Mouse (Mus musculus): ENCODE measurements around the gene Daw1.

Daw1 gene

DNA sequence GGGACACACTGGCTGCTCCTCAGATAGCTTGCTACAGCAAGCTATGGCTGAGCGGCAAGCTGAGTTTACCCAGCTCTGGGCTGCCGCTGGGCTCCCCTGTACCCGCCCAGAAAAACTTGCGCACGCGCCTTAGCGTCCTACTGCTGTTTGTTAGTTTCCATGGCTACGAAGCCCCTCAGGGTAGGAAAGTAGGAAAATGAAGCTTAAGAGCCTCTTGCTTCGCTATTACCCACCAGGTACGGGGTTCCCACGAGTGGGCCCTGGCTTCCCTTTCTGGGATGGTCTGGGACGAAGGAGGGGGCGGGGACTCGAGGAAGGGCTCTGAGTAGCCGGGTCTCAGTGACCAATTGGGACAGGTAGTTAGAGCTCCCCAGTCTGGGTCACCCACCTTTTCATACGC lies at the start of gene Daw1:
Gene Daw1, plus strand, starts transcription at position 150 of the 400 bp plus-strand sequence.
- DNase-seq, result peak; percentile 86 to 91

DNA sequence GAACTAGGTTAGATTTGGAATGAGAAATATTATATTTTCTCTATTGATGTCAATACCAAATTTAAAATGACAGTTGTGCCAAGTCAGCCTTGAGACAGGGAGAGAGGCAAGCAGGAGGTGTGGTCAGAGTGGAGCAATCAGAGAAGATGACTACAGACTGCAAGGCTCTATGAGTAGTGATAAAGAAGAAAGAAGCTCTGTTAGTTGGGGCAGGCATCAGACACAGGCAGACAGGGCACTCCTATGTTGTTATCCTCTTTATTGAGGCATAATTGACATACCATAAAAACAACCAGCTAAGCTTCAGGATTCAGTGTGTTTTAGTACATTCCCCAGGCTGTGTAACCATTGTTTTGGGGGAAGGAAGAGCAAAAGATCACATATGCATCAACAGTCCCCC lies 48.6 kb upstream of the Daw1 start:
- DNase-seq, result no peak

DNA sequence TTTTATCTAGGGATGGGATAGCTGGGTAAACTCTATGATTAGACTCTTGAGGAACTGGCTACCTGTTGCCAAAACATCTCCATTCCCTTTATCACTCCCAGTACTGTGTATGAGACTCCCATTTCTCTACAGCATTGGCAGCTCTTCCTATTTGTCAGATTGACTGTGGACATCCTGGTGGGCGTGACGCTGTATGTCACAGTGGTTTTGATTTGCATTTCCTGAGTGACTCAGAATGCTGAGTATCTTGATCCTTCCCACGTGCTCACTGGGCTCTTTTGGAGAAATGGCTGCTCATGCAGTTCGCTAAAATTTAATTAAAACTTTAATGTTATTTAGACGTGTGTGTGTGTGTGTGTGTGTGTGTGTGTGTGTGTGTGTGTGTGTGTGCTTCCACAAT lies 47.8 kb upstream of the Daw1 start:
- peak; percentile 9 to 26 for DNase-seq

DNA sequence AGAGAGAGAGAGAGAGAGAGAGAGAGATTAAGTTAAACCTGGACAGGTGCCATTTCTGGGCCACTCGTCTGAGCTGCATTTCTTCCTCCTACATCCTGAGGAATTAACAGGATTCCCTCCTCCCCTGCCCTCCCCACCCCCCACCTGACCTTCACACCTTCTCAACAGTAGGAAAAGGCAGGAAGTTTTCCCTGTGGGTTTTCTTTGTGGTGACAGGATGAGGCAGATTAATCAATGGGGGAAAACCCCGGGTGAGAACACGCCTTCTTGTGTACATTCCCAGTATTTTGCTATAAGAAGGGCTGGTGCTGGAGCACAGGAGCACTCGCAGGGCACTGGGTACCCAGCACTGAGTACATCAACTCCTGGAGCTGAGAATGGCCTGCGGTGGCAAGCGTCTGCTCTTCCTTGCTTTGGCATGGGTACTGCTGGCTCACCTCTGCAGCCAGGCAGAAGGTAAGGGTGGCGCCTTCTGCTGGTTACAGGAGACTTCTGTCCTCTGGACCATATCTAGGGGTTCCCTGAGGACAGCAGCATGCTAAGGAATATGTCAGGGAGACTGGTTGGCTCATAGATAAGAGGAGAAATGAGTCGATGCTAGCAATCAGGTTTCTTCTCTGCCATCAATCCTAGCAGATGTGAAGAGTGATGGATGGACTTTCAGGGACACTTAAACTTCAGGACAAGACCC lies 43.0 kb upstream of the Daw1 start, which contains the start of gene Ccl20:
Gene Ccl20, plus strand, starts transcription at position 320 of the 691 bp plus-strand sequence.
- DNase-seq, result no peak

DNA sequence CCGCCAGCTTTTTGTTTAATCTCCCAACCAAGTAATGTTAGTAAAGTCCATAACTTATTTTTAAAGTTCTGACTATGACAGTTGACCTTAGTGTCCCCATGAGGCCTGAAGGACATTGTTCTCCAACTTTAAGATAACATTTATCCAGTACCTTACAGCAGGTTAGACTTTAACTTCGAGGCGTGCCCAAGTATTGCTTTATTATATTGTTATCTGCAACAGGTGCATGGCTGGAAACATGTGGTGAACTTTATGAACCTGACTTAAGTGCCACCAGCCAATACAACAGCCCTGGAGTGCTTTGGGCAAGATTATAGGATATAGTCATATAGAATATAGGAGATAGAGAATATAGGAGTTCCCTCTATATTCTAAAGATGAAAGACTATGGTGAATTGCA lies 42.3 kb upstream of the Daw1 start:
- DNase-seq, result no peak

DNA sequence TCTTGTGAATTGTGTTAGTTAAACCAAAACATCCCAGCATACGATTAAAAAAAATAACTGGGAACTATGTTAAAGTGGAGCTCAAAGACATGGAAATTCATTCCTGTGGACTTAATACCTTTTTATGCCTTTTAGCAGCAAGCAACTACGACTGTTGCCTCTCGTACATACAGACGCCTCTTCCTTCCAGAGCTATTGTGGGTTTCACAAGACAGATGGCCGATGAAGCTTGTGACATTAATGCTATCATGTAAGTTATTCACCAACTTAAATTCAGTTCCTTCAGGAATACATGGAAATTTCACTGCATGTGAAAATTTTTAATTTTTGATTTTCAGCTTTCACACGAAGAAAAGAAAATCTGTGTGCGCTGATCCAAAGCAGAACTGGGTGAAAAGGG lies 41.9 kb upstream of the Daw1 start:
- DNase-seq, result no peak

DNA sequence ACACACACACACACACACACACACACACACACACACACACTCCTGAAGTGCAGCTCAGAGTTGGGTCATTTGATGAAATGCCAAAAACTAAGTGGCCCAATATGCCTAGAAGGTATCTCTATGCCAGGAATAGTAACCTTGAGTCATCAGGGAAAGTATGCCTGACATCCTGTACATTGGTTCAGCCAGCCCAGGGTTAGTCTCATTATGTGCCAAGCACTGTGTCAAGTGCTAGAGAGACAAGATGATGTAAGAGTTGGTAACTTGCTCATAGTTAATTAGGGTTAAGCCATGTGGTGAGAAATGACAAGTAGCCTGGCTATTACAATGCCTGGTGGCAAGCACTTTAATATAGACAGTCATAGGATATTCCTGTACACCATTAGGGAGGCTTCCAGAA lies 39.6 kb upstream of the Daw1 start:
- DNase-seq, result no peak

DNA sequence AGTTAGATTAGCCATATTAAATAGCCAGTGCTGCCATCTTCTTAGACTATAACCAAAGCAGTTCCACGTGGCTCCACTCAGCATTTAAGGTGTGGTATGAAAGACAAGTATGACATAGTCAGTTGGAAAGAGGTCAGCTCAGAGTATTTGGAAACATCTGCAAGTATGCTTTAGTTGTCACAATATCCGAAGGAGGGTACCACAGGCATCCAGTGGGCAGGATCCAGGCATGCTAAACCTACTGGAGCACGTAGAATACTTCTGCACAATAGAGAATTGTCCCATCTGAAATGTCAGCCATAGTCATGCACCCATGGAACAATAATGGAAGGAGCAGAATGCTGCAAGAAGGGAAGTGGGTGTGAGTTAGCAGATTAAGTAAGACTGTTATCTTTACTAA lies 39.2 kb upstream of the Daw1 start:
- DNase-seq, result no peak

DNA sequence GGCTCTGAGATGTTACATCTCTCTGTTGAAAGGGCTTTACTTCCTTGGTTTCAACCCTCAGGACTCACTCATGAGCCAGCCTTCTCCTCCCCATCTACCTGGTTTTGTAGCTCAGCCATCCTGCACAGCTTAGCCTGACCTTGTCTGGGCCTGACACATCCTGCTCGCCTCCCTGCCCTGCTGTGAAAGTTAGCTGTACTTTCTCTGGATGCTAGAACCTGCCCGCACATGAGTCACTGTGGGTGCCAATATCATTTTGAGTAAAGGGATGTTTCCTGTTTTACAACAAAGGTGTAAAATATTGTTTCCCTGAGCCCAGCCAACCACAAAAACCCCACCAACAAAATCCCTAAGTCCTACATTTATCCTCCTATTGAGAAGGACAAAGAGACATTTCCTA lies 36.4 kb upstream of the Daw1 start:
- DNase-seq, result no peak

DNA sequence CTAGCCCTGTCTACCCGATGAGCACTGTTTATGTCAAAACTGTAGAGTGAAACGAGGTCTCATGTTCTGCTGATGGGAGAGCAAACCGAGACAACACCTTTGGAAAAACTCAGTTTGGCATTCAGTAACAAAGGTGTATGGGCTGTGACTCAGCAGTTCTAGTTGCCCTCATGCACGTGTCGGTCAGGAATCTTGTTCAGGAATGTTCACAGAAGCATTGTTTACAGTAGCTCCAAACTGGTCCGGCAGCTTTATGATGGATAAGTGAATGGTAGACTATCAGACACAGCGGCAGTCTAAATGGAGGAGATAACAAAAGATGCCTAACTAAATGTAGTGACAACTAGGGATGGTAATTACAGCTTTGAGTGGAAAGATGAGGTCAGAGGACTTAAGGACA lies 23.7 kb upstream of the Daw1 start:
- no peak for DNase-seq

DNA sequence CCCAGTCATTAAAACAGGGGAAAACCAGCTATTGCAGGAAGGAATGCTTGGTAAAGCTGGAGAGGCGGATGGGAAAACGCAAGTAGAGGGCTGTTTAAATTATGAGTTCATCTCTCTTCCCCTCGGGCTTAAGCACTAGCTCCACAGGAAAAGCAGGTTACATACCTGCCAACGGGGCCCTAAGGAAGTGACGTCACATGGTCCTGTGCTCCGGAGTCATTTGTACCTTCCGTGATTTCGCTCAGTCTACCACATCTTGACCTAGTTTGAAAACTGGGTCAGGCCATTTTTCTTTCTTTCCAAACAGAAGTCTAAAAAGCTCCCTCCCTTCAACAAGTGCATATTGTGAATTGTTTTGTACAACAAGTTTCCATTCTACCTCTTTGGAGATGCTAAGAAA lies 21.7 kb upstream of the Daw1 start:
- no peak for DNase-seq

DNA sequence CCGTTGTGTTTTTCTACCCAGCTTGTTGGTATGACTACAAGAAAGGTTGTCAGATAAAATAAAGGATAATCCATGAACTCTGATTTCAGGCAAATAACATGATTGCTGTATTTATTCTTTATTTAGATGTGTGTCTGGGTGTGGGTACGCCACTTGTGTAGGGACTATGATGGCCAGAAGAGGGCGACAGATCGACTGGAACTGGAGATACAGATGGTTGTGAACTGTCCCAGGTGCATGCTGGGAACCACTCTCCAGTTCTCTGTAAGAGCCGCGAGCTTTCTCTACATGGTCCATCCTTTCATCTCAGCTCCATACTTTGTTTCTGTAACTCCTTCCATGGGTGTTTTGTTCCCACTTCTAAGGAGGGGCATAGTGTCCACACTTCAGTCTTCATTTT lies 20.8 kb upstream of the Daw1 start:
- DNase-seq, result no peak

DNA sequence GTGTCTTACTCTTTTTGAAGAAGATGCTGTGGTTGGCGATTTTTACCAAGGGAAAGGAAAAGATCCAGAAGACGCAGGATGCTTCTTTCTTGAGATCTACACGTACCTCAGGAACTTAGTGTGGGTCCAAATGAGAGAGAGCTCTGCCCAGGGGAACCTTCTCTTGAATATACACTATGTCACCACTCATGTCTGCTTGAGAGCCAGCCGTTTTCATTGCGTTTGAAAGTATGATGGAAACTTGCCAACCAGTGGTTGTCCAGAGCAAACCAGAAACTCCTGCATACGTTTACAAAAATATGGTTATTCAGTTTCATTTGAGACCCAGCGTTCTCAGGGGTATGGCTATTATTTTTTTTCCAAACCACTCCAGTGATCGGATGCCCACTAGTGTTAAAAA lies 18.0 kb upstream of the Daw1 start:
- no peak for DNase-seq

DNA sequence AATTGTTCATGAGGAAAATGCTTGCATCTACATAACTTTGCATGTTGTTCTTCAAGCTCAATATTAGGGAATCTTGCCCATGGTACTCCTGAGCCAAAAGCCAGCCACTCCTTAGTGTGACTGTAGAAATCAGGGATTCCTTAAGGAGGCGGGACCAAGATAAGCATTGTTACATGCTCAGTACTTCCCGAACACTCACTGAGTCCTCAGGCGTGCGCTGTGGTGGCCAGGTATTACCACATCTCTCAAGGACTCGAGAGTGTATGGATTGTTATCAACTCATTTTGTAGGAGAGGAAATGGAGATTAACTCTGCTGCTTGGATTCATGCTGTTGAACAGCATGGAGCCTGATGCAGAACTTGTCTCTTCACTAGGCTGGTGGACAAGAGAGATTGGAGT lies 17.5 kb upstream of the Daw1 start:
- no peak for DNase-seq

DNA sequence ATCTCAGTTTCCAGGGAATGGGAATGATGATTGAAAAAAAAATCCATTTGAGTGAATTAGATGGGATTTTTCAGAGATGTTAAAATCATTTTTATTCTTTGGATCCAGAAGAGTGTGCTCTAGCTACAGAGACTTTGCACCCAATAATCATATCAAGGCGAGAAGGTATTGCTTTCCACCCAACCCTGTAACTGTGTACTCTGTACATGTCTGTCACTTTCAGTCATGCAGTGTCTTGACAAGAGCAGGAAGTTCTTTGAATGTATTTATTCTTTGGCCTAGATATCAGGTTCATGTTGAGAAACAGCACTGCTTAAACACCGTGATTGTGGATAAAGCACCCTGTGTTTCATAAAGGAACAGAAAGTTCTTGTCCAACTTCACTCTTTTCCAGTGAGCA lies 13.0 kb upstream of the Daw1 start:
- DNase-seq, result no peak

DNA sequence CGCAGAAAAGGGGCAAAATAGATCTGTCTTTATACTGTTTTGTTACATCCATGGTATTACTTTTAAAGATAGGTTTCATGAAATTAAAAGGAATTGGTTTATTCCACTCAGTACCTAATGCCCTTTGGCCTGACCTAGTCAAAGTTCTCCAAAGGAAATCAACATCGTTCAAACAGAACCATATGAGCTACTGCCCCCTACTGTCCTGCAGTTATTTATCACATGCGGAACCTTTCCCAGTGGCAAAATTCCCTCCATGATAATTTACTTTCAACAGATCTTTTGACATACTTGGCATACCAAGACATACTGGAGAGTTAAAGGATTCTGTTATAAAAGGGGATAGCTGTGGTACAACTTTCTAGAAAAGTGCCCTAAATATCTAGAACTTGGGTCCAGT lies 9.3 kb upstream of the Daw1 start:
- DNase-seq, result no peak

DNA sequence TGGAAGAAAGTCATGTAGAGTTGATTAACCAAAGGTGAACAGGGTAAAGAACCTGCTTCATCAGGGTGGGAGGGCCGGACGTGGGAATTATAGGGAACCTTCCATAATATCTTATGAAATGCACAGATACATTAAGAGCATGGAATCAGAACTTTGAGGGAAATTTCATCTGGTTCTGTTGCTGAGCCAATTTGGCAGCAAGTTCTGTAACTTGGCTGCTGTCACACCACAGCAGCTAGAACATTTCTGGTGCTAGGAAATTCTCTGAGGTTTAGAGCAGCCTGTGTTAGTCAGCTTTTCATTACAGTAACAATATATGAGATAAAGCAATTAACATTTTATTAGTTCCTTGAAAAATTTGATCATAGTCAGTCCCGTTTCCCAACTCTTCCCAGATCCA lies 6.6 kb upstream of the Daw1 start:
- DNase-seq, result peak; percentile 32 to 34

DNA sequence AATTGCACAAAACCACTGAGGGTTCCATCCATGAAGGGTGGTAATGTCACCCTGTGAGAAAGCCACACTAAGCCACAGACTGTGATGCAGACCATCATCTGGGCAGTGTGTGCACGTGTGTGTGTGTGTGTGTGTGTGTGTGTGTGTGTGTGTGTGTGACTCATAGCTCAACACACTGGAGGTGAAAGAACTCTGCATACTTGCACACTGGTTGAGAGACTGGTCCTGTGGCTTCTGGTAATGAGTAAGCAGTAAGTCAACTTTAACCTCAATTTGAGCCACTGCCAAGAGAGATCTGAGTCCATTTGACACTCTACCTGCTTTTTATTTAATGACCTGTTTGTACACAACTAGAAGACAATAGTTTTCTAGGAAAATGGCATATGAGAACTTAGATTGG lies 2.7 kb upstream of the Daw1 start:
- DNase-seq, result no peak

DNA sequence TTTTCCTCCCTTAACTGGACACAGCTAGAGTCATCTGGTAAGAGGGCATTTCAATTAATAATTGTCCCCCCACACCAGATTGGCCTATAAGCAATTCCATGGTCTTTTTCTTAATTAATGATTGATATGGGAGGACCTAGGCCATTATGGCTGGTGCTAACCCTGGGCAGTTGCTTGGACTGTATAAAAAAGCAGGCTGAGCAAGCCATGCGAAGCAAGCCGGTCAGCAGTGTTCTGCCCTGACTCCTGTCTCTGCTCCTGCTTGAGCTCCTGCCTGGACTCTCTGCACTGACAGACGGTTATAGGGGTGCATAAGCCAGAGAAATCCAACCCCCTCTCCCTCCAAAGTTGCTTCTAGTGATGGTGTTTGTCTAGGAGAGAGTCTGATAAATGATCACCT lies 2.1 kb downstream of the Daw1 start:
- peak; percentile 31 to 58 for DNase-seq

DNA sequence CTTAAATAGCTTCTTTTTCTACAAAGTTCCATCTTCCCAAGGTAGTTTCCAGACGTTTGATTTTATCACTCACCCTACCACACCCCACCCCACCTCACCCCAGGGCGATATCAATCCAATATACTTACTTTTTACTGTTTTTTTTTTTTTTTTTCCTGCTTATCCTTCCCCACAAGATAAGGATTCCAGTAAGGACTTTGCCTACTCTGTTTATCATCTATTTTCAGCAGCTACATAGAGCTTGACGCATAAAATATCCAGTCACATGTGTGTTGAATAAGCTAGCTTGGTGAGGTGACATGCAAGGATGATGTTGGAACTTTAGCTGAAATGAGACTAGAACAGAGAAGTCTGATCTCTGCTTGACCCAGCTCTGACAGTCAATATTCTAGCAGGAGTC lies 4.5 kb downstream of the Daw1 start:
- DNase-seq, result no peak

DNA sequence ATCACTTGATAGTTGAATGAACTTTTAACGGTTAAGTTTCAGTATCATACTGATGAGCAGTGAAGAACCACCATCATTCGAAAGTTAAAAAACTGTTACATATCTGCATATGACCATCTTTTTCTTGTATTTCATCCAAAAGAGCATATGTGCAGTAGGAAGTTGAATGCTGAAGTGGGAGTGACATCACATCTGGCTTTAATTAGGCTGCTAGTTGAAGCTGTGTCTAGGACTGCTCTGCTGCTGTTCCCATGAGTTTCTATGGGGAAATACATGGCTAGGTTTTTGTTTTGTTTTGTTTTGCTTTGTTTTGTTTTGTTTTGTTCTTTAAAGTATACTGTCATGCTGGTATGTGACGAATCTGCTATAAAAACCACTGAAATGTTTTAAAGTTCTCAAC lies 9.6 kb downstream of the Daw1 start:
- no peak for DNase-seq

DNA sequence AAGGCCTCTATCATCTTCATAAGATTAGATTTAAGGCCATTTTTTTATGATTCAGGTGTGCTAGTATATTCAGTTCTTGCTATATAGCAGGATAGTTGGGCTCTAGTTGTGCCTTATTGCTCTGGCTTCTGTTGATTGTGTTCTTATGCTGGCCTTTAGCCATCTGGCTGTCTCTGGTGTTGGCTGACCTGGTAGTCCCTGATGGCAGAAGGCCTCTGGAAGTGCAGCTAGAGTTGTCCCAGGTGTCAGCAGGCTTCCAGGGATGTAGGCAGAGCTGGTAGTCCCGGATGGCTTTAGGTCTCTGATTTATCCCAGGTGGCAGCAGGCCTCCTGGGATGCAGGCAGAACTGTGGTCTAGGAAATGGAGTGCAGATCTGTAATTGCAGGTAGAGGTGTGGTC lies 16.4 kb downstream of the Daw1 start:
- no peak for DNase-seq

DNA sequence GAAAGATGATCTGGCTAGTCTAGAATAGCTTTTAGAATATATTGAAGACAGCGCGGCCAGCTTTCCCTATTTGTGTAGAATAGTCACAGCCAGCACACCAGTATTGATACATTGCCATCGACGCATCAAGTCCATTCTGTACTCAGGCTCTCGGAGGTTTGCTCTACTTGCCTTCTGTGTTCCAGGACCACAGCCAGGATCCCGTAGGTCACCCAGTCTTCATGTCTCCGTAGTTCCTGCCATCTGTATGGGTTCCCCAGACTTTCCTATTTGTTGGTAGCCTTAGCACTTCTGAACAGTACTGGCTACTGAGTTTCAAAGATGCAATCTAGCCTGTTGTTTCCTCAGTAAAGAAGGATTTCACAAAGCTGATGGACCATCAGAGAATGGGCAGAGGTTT lies 20.0 kb downstream of the Daw1 start:
- DNase-seq, result no peak

DNA sequence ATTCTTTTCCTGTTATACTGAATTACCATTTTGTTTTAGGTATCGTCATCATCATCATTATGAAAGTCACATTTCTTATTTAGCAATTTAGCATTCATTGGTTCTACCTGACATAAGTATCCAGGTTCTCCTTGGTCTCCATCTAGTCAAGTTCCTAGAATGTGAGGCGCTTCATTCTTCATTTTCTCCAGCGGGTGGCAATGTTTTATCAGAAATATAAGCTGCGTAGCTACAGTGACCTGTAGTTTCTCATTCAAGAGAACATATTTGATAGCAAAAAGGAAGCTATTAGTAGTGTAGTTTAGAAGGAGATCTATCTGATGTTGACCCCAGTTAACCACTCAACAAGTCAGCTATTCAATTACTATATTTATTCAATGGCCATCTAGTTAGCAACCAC lies 21.9 kb downstream of the Daw1 start:
- DNase-seq, result no peak

DNA sequence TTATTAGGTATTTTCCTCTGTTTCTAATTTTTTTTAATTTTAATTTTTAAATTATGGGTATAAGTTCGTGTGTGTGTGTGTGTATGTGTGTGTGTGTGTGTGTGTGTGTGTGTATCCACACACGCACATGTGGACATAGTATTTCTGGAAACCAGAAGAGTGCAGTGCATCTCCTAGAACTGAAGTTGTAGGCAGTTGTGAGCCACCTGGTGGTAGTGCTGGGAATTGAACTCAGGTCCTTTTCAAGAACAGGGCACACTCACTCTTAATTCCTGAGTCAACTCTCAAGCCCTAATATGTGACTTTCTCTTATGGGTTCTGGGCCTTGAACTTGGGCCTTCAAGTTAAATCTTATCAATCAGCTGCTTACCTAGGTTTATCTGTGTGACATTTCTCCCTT lies 27.6 kb downstream of the Daw1 start:
- peak; percentile 79 to 81 for DNase-seq

DNA sequence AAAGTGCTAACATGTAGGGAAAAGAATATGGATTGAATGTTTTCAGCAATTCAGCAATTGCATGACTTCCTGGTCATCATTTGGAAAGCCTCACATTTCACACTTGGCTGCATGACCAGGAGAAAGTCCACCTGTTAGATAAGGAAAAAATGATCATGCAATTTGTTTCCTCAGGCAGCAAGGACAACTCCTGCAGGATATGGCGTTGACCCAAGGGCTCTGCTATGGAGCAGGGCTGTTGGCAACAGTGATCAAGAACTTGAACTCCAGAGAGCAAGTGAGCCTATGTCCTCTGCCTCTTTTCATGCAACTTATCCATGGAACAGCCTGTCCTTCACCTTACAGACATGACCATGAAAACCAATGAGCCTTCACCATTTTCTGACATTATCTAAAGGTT lies 50.4 kb downstream of the Daw1 start:
- no peak for DNase-seq
